11 mouse cellular contexts compared by ENCODE assay signal in the genomic region with DNA sequence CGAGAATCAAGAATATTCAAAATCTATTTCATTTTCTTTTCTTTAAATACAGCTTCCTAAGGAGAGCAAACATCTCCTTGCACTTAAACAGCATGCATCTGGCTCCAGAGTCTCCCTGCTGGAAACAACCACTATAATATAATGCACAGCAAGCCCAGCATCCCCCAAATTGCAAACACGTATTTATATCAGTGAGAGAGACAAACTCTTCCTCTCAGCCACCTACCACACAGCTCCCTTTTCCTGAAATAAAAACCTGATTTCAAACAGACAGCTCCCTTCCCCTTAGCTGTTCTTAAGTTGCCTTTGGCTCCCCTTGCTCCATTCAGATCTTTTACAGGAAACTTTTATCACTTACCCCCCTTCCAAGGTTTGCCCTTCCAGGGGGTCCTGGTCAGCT.
DNase-seq lines count a peak whose midpoint lies in the region; ATAC-seq lines count a peak whose summit lies in the region.
"Had no signal": no experiment of that assay in that cellular context is flagged by ENCODE, and none has a peak within 500 bp of the region (broad histone marks: within the 10 kb centered on the region; RNA-seq: fewer than 3 reads in every experiment).

No protein-coding gene starts in this region.

- no peak overlapping the region for H3K27ac ChIP-seq in kidney, embryonic 14.5 days (ENCODE audit: low read depth, low read length)
- H3K27ac ChIP-seq in embryonic facial prominence, embryonic 12.5 days = no peak overlapping the region
- H3K27ac ChIP-seq in limb, embryonic 12.5 days = no peak overlapping the region
- H3K27ac ChIP-seq: macrophage had no signal

- H3K9me3 ChIP-seq in kidney, embryonic 14.5 days (ENCODE audit: control insufficient read depth, low read length) = no peaks in the 10 kb centered on the region
- H3K9me3 ChIP-seq in embryonic facial prominence, embryonic 12.5 days = no peaks in the 10 kb centered on the region
- H3K9me3 ChIP-seq in limb, embryonic 12.5 days = no peaks in the 10 kb centered on the region

- no peaks in the 10 kb centered on the region for H3K36me3 ChIP-seq in kidney, embryonic 14.5 days (ENCODE audit: control insufficient read depth, insufficient read depth, low read length)
- no peaks in the 10 kb centered on the region for H3K36me3 ChIP-seq in embryonic facial prominence, embryonic 12.5 days
- no peaks in the 10 kb centered on the region for H3K36me3 ChIP-seq in limb, embryonic 12.5 days

- no peak for ATAC-seq in kidney, embryonic 14.5 days (ENCODE audit: low FRiP score, low TSS enrichment)
- no peak for ATAC-seq in embryonic facial prominence, embryonic 12.5 days (ENCODE audit: insufficient number of reproducible peaks, insufficient read depth, low FRiP score, low TSS enrichment)
- ATAC-seq in limb, embryonic 12.5 days (ENCODE audit: insufficient number of reproducible peaks, insufficient read depth, low FRiP score, low TSS enrichment, low read depth) = no peak

- H3K4me1 ChIP-seq in kidney, embryonic 14.5 days (ENCODE audit: control insufficient read depth, insufficient read depth, low read length) = no peaks in the 10 kb centered on the region; the same call in 1 of the 2 replicates
- 0 out of 2 replicates have a peak, but pooled peaks cover 3% of the 10 kb centered on the region for H3K4me1 ChIP-seq in embryonic facial prominence, embryonic 12.5 days
- peaks cover 16% of the 10 kb centered on the region for H3K4me1 ChIP-seq in limb, embryonic 12.5 days (replicated peaks)

- H3K4me2 ChIP-seq in kidney, embryonic 14.5 days (replicated peaks; ENCODE audit: low read depth, low read length) = peak overlapping the region; percentile 32; the same call in 1 of the 2 replicates
- H3K4me2 ChIP-seq in embryonic facial prominence, embryonic 12.5 days (replicated peaks) = peak overlapping the region; percentile 42
- H3K4me2 ChIP-seq in limb, embryonic 12.5 days = peak overlapping the region; percentile 59

- 44% methylated on average over 2 of the region's 2 CpGs for WGBS in kidney, embryonic 14.5 days
- WGBS in embryonic facial prominence, embryonic 12.5 days = 42% methylated on average over 2 of the region's 2 CpGs
- WGBS in limb, embryonic 12.5 days = 41% methylated on average over 2 of the region's 2 CpGs

- H3K9ac ChIP-seq in kidney, embryonic 14.5 days (ENCODE audit: low read depth, low read length) = no peak overlapping the region
- H3K9ac ChIP-seq in embryonic facial prominence, embryonic 12.5 days = no peak overlapping the region
- H3K9ac ChIP-seq in limb, embryonic 12.5 days (replicated peaks) = no peak overlapping the region

- DNase-seq in kidney, postnatal 25 days = no peak
- peak; percentile 20 for DNase-seq in Muller cell, postnatal 12 days (ENCODE audit: inconsistent ontology term)
- no peak for DNase-seq in spleen, postnatal 4 days (ENCODE audit: low spot score in 2 of 2)
- DNase-seq in ovary, postnatal 36 days (ENCODE audit: low spot score) = no peak
- DNase-seq in adrenal gland, adult 2 months = no peak
- DNase-seq: heart, postnatal 14 days; thymus, postnatal 36 days had no signal

- no peak overlapping the region for H3K4me3 ChIP-seq in kidney, embryonic 14.5 days (ENCODE audit: low read length)
- H3K4me3 ChIP-seq in embryonic facial prominence, embryonic 12.5 days = peak overlapping the region; percentile 12; the same call in 1 of the 2 replicates
- H3K4me3 ChIP-seq in limb, embryonic 12.5 days (replicated peaks) = peak overlapping the region; percentile 29; the same call in 1 of the 2 replicates

- H3K27me3 ChIP-seq in kidney, embryonic 14.5 days (ENCODE audit: control insufficient read depth, insufficient read depth, low read length) = no peaks in the 10 kb centered on the region
- no peaks in the 10 kb centered on the region for H3K27me3 ChIP-seq in embryonic facial prominence, embryonic 12.5 days
- H3K27me3 ChIP-seq in limb, embryonic 12.5 days = no peaks in the 10 kb centered on the region
